Mouse (Mus musculus) liver, embryonic 14.5 days (tissue): ENCODE results near the gene Dxo. TPM values are rescaled to one million over a fixed set of nuclear protein-coding genes. Genes with fewer than 3 reads are reported as not detected.

Source experiments
- ATAC-seq: fragments of 200-750 bp; cut with Nextera tagmentation; 2 replicates; pipeline ENCODE4 v1.8.0; 2017; ENCODE audit warnings: moderate number of reproducible peaks, mild to moderate bottlenecking, moderate library complexity; ENCODE audit not compliant: insufficient read depth
- DNase-seq, 3 experiments: peaks; one replicate each; pipeline ENCODE4 v3.0.0-alpha.2; 2012 to 2013; ENCODE audit warnings: low read depth in 3 of 3, low spot score in 3 of 3
- H3K27ac ChIP-seq: fragments of 300-500 bp; sonication (generic); 2 replicates; pipeline ENCODE4 v1.5.1; 2014; ENCODE audit warnings: moderate library complexity, mild to moderate bottlenecking, control low read depth, inconsistent platforms
- H3K27me3 ChIP-seq: fragments of 300-500 bp; sonication (generic); 2 replicates; pipeline ENCODE4 v1.6.1; 2014; ENCODE audit warnings: mild to moderate bottlenecking, low read length, moderate library complexity; ENCODE audit not compliant: control insufficient read depth, insufficient read depth
- H3K36me3 ChIP-seq: fragments of 300-500 bp; sonication (generic); replicated peaks from 2 replicates; pipeline ENCODE4 v1.6.1; 2014; ENCODE audit warnings: low read depth; ENCODE audit not compliant: control insufficient read depth, insufficient read depth
- H3K4me1 ChIP-seq, 2 experiments: fragments of 200-500 bp in 1 of 2; fragments of 300-500 bp in 1 of 2; sonication (generic) in 1 of 2; replicated peaks; 2 replicates each; pipeline ENCODE4 v1.6.1; 2012 to 2014; ENCODE audit warnings: antibody characterized with exemption in 1 of 2, inconsistent platforms in 1 of 2, low read length in 1 of 2; ENCODE audit not compliant: control insufficient read depth in 2 of 2, insufficient read depth in 2 of 2
- H3K4me2 ChIP-seq: fragments of 300-500 bp; sonication (generic); 2 replicates; pipeline ENCODE4 v1.6.1; 2014; ENCODE audit warnings: low read depth, mild to moderate bottlenecking, control low read depth, moderate library complexity
- H3K4me3 ChIP-seq, 2 experiments: fragments of 200-500 bp in 1 of 2; fragments of 300-500 bp in 1 of 2; sonication (generic) in 1 of 2; 2 replicates each; pipeline ENCODE4 v1.5.1; 2012 to 2014; ENCODE audit warnings: low read depth in 2 of 2, low read length in 2 of 2, mild to moderate bottlenecking in 2 of 2, control low read depth in 1 of 2, inconsistent platforms in 1 of 2, moderate library complexity in 1 of 2; ENCODE audit not compliant: insufficient read depth in 1 of 2
- H3K9ac ChIP-seq: fragments of 300-500 bp; sonication (generic); replicated peaks from 2 replicates; pipeline ENCODE4 v1.6.1; 2014; ENCODE audit warnings: mild to moderate bottlenecking, control low read depth, moderate library complexity
- H3K9me3 ChIP-seq: fragments of 300-500 bp; sonication (generic); 2 replicates; pipeline ENCODE4 v1.6.1; 2016; ENCODE audit warnings: low read length, mixed read lengths; ENCODE audit not compliant: control insufficient read depth
- CTCF ChIP-seq: IDR thresholded peaks from 2 replicates; pipeline ENCODE4 v1.5.1; 2016; ENCODE audit warnings: antibody characterized with exemption, low read depth, control low read depth
- EP300 ChIP-seq: IDR thresholded peaks from 2 replicates; pipeline ENCODE4 v1.6.1; 2016; ENCODE audit warnings: antibody characterized with exemption, low read depth
- WGBS: fragments of 180-500 bp; shearing (Covaris S2); extraction: QIAGEN DNeasy Blood & Tissue Kit; methylation state at CpG from one replicate; pipeline ENCODE4 v1.1.7; 2014; ENCODE audit not compliant: insufficient replicate concordance; 5-methylcytosine and 5-hydroxymethylcytosine counted together
- microRNA-seq: library from miRNA; unstranded; fragments of <30 nt; microRNA quantifications from one replicate; pipeline ENCODE4, GENCODE M21; 2016
- polyA plus RNA-seq, 2 experiments: library from polyadenylated mRNA; depleted of rRNA in 1 of 2; stranded (reverse) in 1 of 2; unstranded in 1 of 2; fragments of >200 nt; fragmentation: Nextera tagmentation in 1 of 2; extraction: Ambion mirVana in 1 of 2; gene quantifications; 2 replicates each; pipeline versions ENCODE4 v1.2.1 to v1.2.3; 2012 to 2014

The Dxo gene
- polyA plus RNA-seq, 2 experiments = 24.0 to 27.7 TPM

DNA sequence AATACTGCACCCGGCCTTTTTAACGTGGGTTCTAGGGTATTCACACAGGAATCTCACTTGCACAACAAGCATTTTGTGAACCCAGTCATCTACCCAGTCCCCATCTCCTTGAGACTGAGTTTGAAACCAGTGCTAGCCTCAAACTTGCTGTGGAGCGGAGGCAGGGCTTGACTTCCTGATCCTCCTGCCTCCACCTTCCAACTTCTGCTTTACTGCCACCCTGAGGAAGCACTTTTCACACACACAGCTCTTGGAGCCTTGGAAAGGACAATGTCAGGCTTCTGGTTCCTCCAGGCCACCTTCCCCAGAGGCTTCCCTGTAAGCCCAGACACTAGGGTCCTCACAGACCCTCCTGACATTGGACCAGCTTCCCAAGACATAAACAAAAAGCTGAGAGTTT lies 46.5 kb downstream of the Dxo start:
- ATAC-seq (no peak), DNase-seq (no peak)
- TF ChIP-seq EP300 (no peak), CTCF (0 out of 2 replicates have a peak, but pooled peaks have one; percentile 15)
- Histone ChIP-seq H3K4me3 (no peak overlapping the region), H3K4me1 (peaks cover 0 to 22% of the 10 kb centered on the region in 2 experiments; a peak in 2 of 4 replicates), H3K36me3 (no peaks in the 10 kb centered on the region), H3K9ac (no peak overlapping the region), H3K27ac (no peak overlapping the region), H3K9me3 (no peaks in the 10 kb centered on the region), H3K27me3 (no peaks in the 10 kb centered on the region), H3K4me2 (no peak overlapping the region)
- 53% methylated on average over 3 of the region's 3 CpGs for WGBS

DNA sequence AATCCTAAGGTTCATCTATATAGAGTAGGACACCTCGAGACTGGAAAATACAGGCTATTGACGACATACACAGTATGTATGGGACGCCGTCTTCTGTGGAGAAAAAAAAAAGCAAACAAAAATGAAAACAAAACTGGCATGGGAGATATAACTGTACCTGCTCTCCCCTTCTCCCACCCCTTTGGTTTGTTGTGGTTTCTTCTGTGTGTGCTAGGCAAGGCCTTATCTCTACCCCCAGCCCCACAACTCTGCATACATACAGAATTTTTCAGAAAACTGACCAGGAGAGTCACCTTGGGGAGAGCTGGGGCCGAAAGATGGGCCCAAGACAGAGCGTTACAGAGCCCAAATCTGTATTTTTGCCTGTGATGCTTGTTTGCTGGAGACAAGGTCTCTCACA lies 47.9 kb downstream of the Dxo start:
- Histone ChIP-seq H3K9me3 (no peaks in the 10 kb centered on the region), H3K27ac (no peak overlapping the region), H3K4me1 (peaks cover 0 to 22% of the 10 kb centered on the region in 2 experiments; a peak in 2 of 4 replicates), H3K4me2 (no peak overlapping the region), H3K36me3 (no peaks in the 10 kb centered on the region), H3K4me3 (no peak overlapping the region), H3K9ac (no peak overlapping the region), H3K27me3 (no peaks in the 10 kb centered on the region)
- no peak for TF ChIP-seq CTCF
- no peak for TF ChIP-seq EP300
- no peak for DNase-seq
- 23% methylated on average over 6 of the region's 6 CpGs for WGBS
- ATAC-seq = peak; percentile 18; the same call in 1 of the 2 replicates

DNA sequence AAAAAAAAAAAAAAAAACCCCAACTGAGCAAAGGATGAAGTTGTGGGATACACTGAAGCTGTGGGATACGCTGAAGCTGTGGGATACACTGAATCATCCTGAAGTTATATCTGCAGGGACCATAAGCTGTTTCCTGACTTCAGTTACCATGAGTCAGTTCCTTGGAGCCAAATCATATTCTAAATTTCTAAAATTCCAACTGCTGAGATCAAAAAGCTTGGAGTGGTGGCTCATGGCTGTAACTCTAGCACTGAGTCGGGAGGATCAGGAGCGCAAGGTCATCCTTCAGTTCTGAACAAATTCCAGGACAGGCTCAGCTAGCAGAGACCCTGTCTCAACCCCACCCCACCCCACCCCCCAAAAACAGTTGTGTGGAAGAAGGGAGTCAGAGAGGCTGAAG lies 48.8 kb downstream of the Dxo start:
- no peak for DNase-seq
- no peak overlapping the region for H3K9ac ChIP-seq
- no peak overlapping the region for H3K4me2 ChIP-seq
- H3K4me1 ChIP-seq = peaks cover 0 to 22% of the 10 kb centered on the region in 2 experiments; a peak in 2 of 4 replicates
- H3K27ac ChIP-seq = no peak overlapping the region
- H3K27me3 ChIP-seq = no peaks in the 10 kb centered on the region
- ATAC-seq = no peak
- no peak overlapping the region for H3K4me3 ChIP-seq
- TF ChIP-seq CTCF = no peak
- no peak for TF ChIP-seq EP300
- H3K9me3 ChIP-seq = no peaks in the 10 kb centered on the region
- 93% methylated on average over 3 of the region's 3 CpGs for WGBS
- no peaks in the 10 kb centered on the region for H3K36me3 ChIP-seq

DNA sequence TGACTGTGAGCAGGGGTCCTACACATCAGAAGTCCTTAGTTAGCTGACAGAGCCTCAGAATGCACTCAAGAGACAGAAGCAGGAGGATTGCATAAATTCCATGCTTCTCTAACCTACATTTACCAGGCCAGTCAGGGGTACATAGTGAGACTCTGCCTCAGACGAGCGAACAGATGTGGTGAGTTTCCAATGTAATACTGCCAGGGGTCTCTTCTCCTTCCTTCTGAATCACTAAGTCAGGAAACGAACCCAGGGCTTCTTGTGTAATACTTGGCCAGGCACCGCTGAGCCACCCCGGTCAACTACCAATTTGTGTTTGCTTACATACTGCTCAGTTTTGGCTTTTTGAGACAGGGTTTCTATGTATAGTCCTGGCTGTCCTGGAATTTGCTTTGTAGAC lies 51.1 kb downstream of the Dxo start:
- TF ChIP-seq EP300 = no peak
- no peak for TF ChIP-seq CTCF
- H3K4me2 ChIP-seq = no peak overlapping the region
- no peaks in the 10 kb centered on the region for H3K27me3 ChIP-seq
- DNase-seq (no peak), ATAC-seq (no peak)
- H3K4me3 ChIP-seq = no peak overlapping the region
- H3K9ac ChIP-seq = no peak overlapping the region
- H3K27ac ChIP-seq = no peak overlapping the region
- H3K9me3 ChIP-seq = no peaks in the 10 kb centered on the region
- peaks cover 0 to 20% of the 10 kb centered on the region in 2 experiments; a peak in 3 of 4 replicates for H3K4me1 ChIP-seq
- H3K36me3 ChIP-seq = no peaks in the 10 kb centered on the region
- 54% methylated on average over 5 of the region's 5 CpGs for WGBS

Small RNA genes within 50 kb of the gene (microRNA-seq; reads per million reads assigned to microRNA genes)
- gene Mir6970 (not detected), gene Mir6971 (4.2 reads per million, percentile 3 among the genes with 10 or more reads in this experiment), gene Mir6972 (not detected)

Other genes with a start within 250 kb of the Dxo start
Only the 30 nearest of the 39 such genes appear.
- 0.39 and 0.40 TPM in 2 replicates for gene Egfl8, start 221.0 kb upstream of the Dxo start, polyA plus RNA-seq (2012; rRNA removed)
- gene Egfl8, start 221.0 kb upstream of the Dxo start, polyA plus RNA-seq (2014; fragmentation: Nextera tagmentation; extraction: Ambion mirVana) = 0.10 and 0.27 TPM in 2 replicates
- 10.4 and 11.6 TPM in 2 replicates for gene Ppt2, start 208.5 kb upstream of the Dxo start, polyA plus RNA-seq (2012; rRNA removed)
- 10.5 and 12.9 TPM in 2 replicates for gene Ppt2, start 208.5 kb upstream of the Dxo start, polyA plus RNA-seq (2014; fragmentation: Nextera tagmentation; extraction: Ambion mirVana)
- 0.04 and 0.11 TPM in 2 replicates for gene Prrt1, start 207.5 kb upstream of the Dxo start, polyA plus RNA-seq (2012; rRNA removed)
- gene Prrt1, start 207.5 kb upstream of the Dxo start, polyA plus RNA-seq (2014; fragmentation: Nextera tagmentation; extraction: Ambion mirVana) = not detected in 2 replicates
- gene Fkbpl, start 192.3 kb upstream of the Dxo start, polyA plus RNA-seq (2012; rRNA removed) = 0.47 and 1.6 TPM in 2 replicates
- 2.9 and 3.2 TPM in 2 replicates for gene Fkbpl, start 192.3 kb upstream of the Dxo start, polyA plus RNA-seq (2014; fragmentation: Nextera tagmentation; extraction: Ambion mirVana)
- gene Atf6b, start 189.9 kb upstream of the Dxo start, polyA plus RNA-seq (2012; rRNA removed) = 15.5 and 16.6 TPM in 2 replicates
- gene Atf6b, start 189.9 kb upstream of the Dxo start, polyA plus RNA-seq (2014; fragmentation: Nextera tagmentation; extraction: Ambion mirVana) = 11.3 and 12.6 TPM in 2 replicates
- 0.17 and 0.21 TPM in 2 replicates for gene Tnxb, start 166.5 kb upstream of the Dxo start, polyA plus RNA-seq (2012; rRNA removed)
- 0.10 and 0.13 TPM in 2 replicates for gene Tnxb, start 166.5 kb upstream of the Dxo start, polyA plus RNA-seq (2014; fragmentation: Nextera tagmentation; extraction: Ambion mirVana)
- gene C4b, start 93.1 kb upstream of the Dxo start, polyA plus RNA-seq (2012; rRNA removed) = 2.6 and 2.9 TPM in 2 replicates
- 3.4 and 4.8 TPM in 2 replicates for gene C4b, start 93.1 kb upstream of the Dxo start, polyA plus RNA-seq (2014; fragmentation: Nextera tagmentation; extraction: Ambion mirVana)
- gene Cyp21a1, start 32.5 kb upstream of the Dxo start, polyA plus RNA-seq (2012; rRNA removed) = 0.02 TPM in 1 of 2 replicates, not detected in the other
- not detected in 2 replicates for gene Cyp21a1, start 32.5 kb upstream of the Dxo start, polyA plus RNA-seq (2014; fragmentation: Nextera tagmentation; extraction: Ambion mirVana)
- gene Stk19, start 74 bp upstream of the Dxo start, polyA plus RNA-seq (2012; rRNA removed) = 12.8 and 14.8 TPM in 2 replicates
- gene Stk19, start 74 bp upstream of the Dxo start, polyA plus RNA-seq (2014; fragmentation: Nextera tagmentation; extraction: Ambion mirVana) = 10.6 and 13.3 TPM in 2 replicates
- gene Skiv2l, start 13.2 kb downstream of the Dxo start, polyA plus RNA-seq (2012; rRNA removed) = 21.4 and 22.3 TPM in 2 replicates
- 15.0 and 20.2 TPM in 2 replicates for gene Skiv2l, start 13.2 kb downstream of the Dxo start, polyA plus RNA-seq (2014; fragmentation: Nextera tagmentation; extraction: Ambion mirVana)
- 26.9 and 37.5 TPM in 2 replicates for gene Nelfe, start 13.4 kb downstream of the Dxo start, polyA plus RNA-seq (2012; rRNA removed)
- 42.7 and 49.2 TPM in 2 replicates for gene Nelfe, start 13.4 kb downstream of the Dxo start, polyA plus RNA-seq (2014; fragmentation: Nextera tagmentation; extraction: Ambion mirVana)
- 103 and 159 TPM in 2 replicates for gene Cfb, start 25.5 kb downstream of the Dxo start, polyA plus RNA-seq (2012; rRNA removed)
- gene Cfb, start 25.5 kb downstream of the Dxo start, polyA plus RNA-seq (2014; fragmentation: Nextera tagmentation; extraction: Ambion mirVana) = 138 and 146 TPM in 2 replicates
- gene Zbtb12, start 42.5 kb downstream of the Dxo start, polyA plus RNA-seq (2012; rRNA removed) = 5.1 and 6.2 TPM in 2 replicates
- gene Zbtb12, start 42.5 kb downstream of the Dxo start, polyA plus RNA-seq (2014; fragmentation: Nextera tagmentation; extraction: Ambion mirVana) = 0.10 and 0.14 TPM in 2 replicates
- 0.02 TPM in 2 replicates for gene Gm20547, start 45.0 kb downstream of the Dxo start, polyA plus RNA-seq (2012; rRNA removed)
- not detected in 2 replicates for gene Gm20547, start 45.0 kb downstream of the Dxo start, polyA plus RNA-seq (2014; fragmentation: Nextera tagmentation; extraction: Ambion mirVana)
- 14.6 and 15.6 TPM in 2 replicates for gene C2, start 61.2 kb downstream of the Dxo start, polyA plus RNA-seq (2012; rRNA removed)
- 14.1 and 15.8 TPM in 2 replicates for gene C2, start 61.2 kb downstream of the Dxo start, polyA plus RNA-seq (2014; fragmentation: Nextera tagmentation; extraction: Ambion mirVana)
- gene Ehmt2, start 61.5 kb downstream of the Dxo start, polyA plus RNA-seq (2012; rRNA removed) = 28.5 and 29.7 TPM in 2 replicates
- 10.2 TPM in 2 replicates for gene Ehmt2, start 61.5 kb downstream of the Dxo start, polyA plus RNA-seq (2014; fragmentation: Nextera tagmentation; extraction: Ambion mirVana)
- gene Slc44a4, start 77.4 kb downstream of the Dxo start, polyA plus RNA-seq (2012; rRNA removed) = 1.0 and 1.6 TPM in 2 replicates
- 2.5 and 2.7 TPM in 2 replicates for gene Slc44a4, start 77.4 kb downstream of the Dxo start, polyA plus RNA-seq (2014; fragmentation: Nextera tagmentation; extraction: Ambion mirVana)
- 9.7 and 11.0 TPM in 2 replicates for gene Neu1, start 94.2 kb downstream of the Dxo start, polyA plus RNA-seq (2012; rRNA removed)
- gene Neu1, start 94.2 kb downstream of the Dxo start, polyA plus RNA-seq (2014; fragmentation: Nextera tagmentation; extraction: Ambion mirVana) = 10.1 and 10.4 TPM in 2 replicates
- gene Hspa1b, start 122.2 kb downstream of the Dxo start, polyA plus RNA-seq (2012; rRNA removed) = 1.5 and 3.5 TPM in 2 replicates
- gene Hspa1b, start 122.2 kb downstream of the Dxo start, polyA plus RNA-seq (2014; fragmentation: Nextera tagmentation; extraction: Ambion mirVana) = not detected in 2 replicates
- not detected in 2 replicates for gene Gm20481, start 132.9 kb downstream of the Dxo start, polyA plus RNA-seq (2012; rRNA removed)
- gene Gm20481, start 132.9 kb downstream of the Dxo start, polyA plus RNA-seq (2014; fragmentation: Nextera tagmentation; extraction: Ambion mirVana) = not detected in 2 replicates
- 0.90 and 2.5 TPM in 2 replicates for gene Hspa1a, start 135.1 kb downstream of the Dxo start, polyA plus RNA-seq (2012; rRNA removed)
- gene Hspa1a, start 135.1 kb downstream of the Dxo start, polyA plus RNA-seq (2014; fragmentation: Nextera tagmentation; extraction: Ambion mirVana) = 0.38 and 0.41 TPM in 2 replicates
- gene Hspa1l, start 135.7 kb downstream of the Dxo start, polyA plus RNA-seq (2012; rRNA removed) = 0.02 TPM in 1 of 2 replicates, not detected in the other
- 0.19 and 0.25 TPM in 2 replicates for gene Hspa1l, start 135.7 kb downstream of the Dxo start, polyA plus RNA-seq (2014; fragmentation: Nextera tagmentation; extraction: Ambion mirVana)
- gene Lsm2, start 144.8 kb downstream of the Dxo start, polyA plus RNA-seq (2012; rRNA removed) = 81.5 and 121 TPM in 2 replicates
- gene Lsm2, start 144.8 kb downstream of the Dxo start, polyA plus RNA-seq (2014; fragmentation: Nextera tagmentation; extraction: Ambion mirVana) = 122 and 132 TPM in 2 replicates
- 58.2 and 67.6 TPM in 2 replicates for gene Vars, start 164.0 kb downstream of the Dxo start, polyA plus RNA-seq (2012; rRNA removed)
- gene Vars, start 164.0 kb downstream of the Dxo start, polyA plus RNA-seq (2014; fragmentation: Nextera tagmentation; extraction: Ambion mirVana) = 61.7 and 77.3 TPM in 2 replicates
- gene Vwa7, start 179.6 kb downstream of the Dxo start, polyA plus RNA-seq (2012; rRNA removed) = 0.12 and 0.18 TPM in 2 replicates
- 0.09 TPM in 1 of 2 replicates, not detected in the other for gene Vwa7, start 179.6 kb downstream of the Dxo start, polyA plus RNA-seq (2014; fragmentation: Nextera tagmentation; extraction: Ambion mirVana)
- 2.3 and 2.7 TPM in 2 replicates for gene Sapcd1, start 191.0 kb downstream of the Dxo start, polyA plus RNA-seq (2012; rRNA removed)
- gene Sapcd1, start 191.0 kb downstream of the Dxo start, polyA plus RNA-seq (2014; fragmentation: Nextera tagmentation; extraction: Ambion mirVana) = 2.5 and 2.7 TPM in 2 replicates
- 3.3 and 4.3 TPM in 2 replicates for gene Msh5, start 209.7 kb downstream of the Dxo start, polyA plus RNA-seq (2012; rRNA removed)
- gene Msh5, start 209.7 kb downstream of the Dxo start, polyA plus RNA-seq (2014; fragmentation: Nextera tagmentation; extraction: Ambion mirVana) = 2.3 and 2.9 TPM in 2 replicates
- gene Clic1, start 212.9 kb downstream of the Dxo start, polyA plus RNA-seq (2012; rRNA removed) = 76.4 and 78.0 TPM in 2 replicates
- 38.1 and 39.9 TPM in 2 replicates for gene Clic1, start 212.9 kb downstream of the Dxo start, polyA plus RNA-seq (2014; fragmentation: Nextera tagmentation; extraction: Ambion mirVana)
- gene Ddah2, start 222.0 kb downstream of the Dxo start, polyA plus RNA-seq (2012; rRNA removed) = 12.0 and 12.3 TPM in 2 replicates
- gene Ddah2, start 222.0 kb downstream of the Dxo start, polyA plus RNA-seq (2014; fragmentation: Nextera tagmentation; extraction: Ambion mirVana) = 16.1 and 17.3 TPM in 2 replicates
- gene Ly6g6c, start 228.4 kb downstream of the Dxo start, polyA plus RNA-seq (2012; rRNA removed) = 0.26 and 0.48 TPM in 2 replicates
- gene Ly6g6c, start 228.4 kb downstream of the Dxo start, polyA plus RNA-seq (2014; fragmentation: Nextera tagmentation; extraction: Ambion mirVana) = 0.24 and 0.37 TPM in 2 replicates